Mouse (Mus musculus) heart, embryonic 15.5 days (tissue): ENCODE measurements at regions not wholly inside any gene's neighbourhood (a gene's known extent, or its start where the extent isn't known, plus 50 kb on each side); places are given as distances from the start of the nearest gene placed in this dataset.

Experiments
- ATAC-seq: fragments of 200-750 bp; cut with Nextera tagmentation; replicated peaks from 2 replicates; pipeline ENCODE4 v1.8.0; 2017; ENCODE audit warnings: low read depth, moderate TSS enrichment; ENCODE audit not compliant: insufficient number of reproducible peaks, insufficient read depth, low FRiP score
- H3K27ac ChIP-seq: fragments of 300-500 bp; sonication (generic); 2 replicates; pipeline ENCODE4 v1.5.1; 2015; ENCODE audit warnings: mild to moderate bottlenecking, inconsistent platforms
- H3K27me3 ChIP-seq: fragments of 300-500 bp; sonication (generic); 2 replicates; pipeline ENCODE4 v1.6.1; 2015; ENCODE audit warnings: inconsistent platforms
- H3K36me3 ChIP-seq: fragments of 300-500 bp; sonication (generic); 2 replicates; pipeline ENCODE4 v1.6.1; 2015; ENCODE audit warnings: mild to moderate bottlenecking, inconsistent platforms
- H3K4me1 ChIP-seq: fragments of 300-500 bp; sonication (generic); replicated peaks from 2 replicates; pipeline ENCODE4 v1.6.1; 2015; ENCODE audit warnings: inconsistent platforms
- H3K4me2 ChIP-seq: fragments of 300-500 bp; sonication (generic); 2 replicates; pipeline ENCODE4 v1.6.1; 2015; ENCODE audit warnings: inconsistent platforms, mild to moderate bottlenecking, moderate library complexity
- H3K4me3 ChIP-seq: fragments of 300-500 bp; sonication (generic); 2 replicates; pipeline ENCODE4 v1.5.1; 2015; ENCODE audit warnings: mild to moderate bottlenecking, inconsistent platforms
- H3K9ac ChIP-seq: fragments of 300-500 bp; sonication (generic); 2 replicates; pipeline ENCODE4 v1.6.1; 2015; ENCODE audit warnings: mild to moderate bottlenecking, inconsistent platforms
- H3K9me3 ChIP-seq: fragments of 300-500 bp; sonication (generic); replicated peaks from 2 replicates; pipeline ENCODE4 v1.6.1; 2016; ENCODE audit warnings: inconsistent platforms
- WGBS: fragments of 180-500 bp; shearing (Covaris S2); methylation state at CpG from one replicate; pipeline ENCODE4 v1.1.7; 2015; ENCODE audit warnings: mixed read lengths; 5-methylcytosine and 5-hydroxymethylcytosine counted together

DNA sequence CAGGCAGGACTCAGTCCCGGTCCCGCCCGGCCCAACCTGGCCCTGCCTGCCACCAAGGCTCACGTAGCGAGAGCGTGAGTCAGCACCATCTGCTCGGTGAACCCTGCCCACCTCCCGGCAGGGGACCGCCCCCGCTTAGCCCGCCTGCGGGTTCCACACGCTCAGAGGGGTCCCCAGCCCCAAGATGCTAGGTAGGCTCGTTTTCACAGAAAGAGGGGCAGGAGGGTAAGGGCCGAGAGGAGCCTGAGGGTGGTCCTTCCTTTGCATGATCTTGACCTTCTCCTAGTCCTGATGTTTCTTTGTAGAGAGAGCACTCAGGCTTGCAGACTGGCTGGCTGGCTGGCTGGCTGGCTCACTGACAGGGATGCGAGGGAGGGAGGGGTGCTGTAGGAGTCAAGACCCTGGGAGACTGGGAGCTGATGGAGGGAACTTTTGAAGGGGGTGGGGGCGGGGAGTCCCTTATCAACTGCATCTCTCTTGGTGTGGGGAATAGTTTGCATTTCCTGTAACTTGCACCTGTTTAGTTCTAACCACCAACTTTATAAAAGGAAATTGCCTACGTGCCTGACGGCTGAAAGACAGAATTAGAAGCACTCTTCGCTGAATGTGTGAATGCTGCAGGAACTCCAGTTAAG lies 109.7 kb upstream of the Egln3 start:
- Histone ChIP-seq H3K4me3 (peak overlapping the region; percentile 52), H3K27me3 (no peaks in the 10 kb centered on the region), H3K4me2 (peak overlapping the region; percentile 76), H3K9me3 (no peaks in the 10 kb centered on the region), H3K9ac (peak overlapping the region; percentile 60), H3K27ac (peak overlapping the region; percentile 93), H3K4me1 (peaks cover 30% of the 10 kb centered on the region), H3K36me3 (no peaks in the 10 kb centered on the region)
- WGBS: under 1% methylated on average over 20 of the region's 20 CpGs
- ATAC-seq: peak; percentile 76

DNA sequence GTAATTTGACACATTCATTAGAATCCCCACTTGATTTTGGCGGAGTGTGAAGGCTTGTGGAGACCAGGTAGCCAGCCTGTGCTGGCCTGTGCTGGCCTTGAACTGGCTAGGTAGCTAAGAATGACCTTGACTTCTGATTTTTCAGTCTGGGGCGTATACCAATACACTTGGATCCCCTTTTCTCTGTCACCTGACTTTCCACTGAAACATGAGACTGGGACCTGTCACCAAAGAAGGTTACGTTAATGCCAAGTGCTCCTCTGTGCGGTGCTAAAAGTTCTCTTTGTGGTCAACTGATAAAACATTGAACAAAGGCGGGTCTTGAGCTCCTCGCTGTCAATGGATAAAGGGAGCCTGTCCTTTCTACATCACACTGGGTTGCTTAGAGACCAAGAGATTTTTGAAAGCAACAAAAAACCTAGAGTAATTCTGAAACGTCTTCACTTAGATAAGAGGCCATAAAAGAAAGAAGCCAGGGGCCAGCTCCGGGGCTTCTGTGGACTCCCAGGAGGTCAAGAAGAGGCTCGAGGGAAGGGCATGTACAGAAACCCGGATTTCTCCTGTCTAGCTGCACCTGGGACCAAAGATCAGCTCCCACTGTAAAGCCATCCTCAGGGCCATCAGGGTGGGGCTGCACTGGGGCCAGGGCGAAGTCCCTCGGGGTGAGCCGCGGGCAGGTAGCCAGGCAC lies 109.0 kb upstream of the Egln3 start:
- no peaks in the 10 kb centered on the region for H3K27me3 ChIP-seq
- no peaks in the 10 kb centered on the region for H3K9me3 ChIP-seq
- peak overlapping the region; percentile 60 for H3K9ac ChIP-seq
- H3K27ac ChIP-seq: peak overlapping the region; percentile 93
- no peak for ATAC-seq
- WGBS: 20% methylated on average over 14 of the region's 14 CpGs
- peaks cover 30% of the 10 kb centered on the region for H3K4me1 ChIP-seq
- H3K36me3 ChIP-seq: no peaks in the 10 kb centered on the region
- H3K4me2 ChIP-seq: peak overlapping the region; percentile 76
- H3K4me3 ChIP-seq: peak overlapping the region; percentile 52

DNA sequence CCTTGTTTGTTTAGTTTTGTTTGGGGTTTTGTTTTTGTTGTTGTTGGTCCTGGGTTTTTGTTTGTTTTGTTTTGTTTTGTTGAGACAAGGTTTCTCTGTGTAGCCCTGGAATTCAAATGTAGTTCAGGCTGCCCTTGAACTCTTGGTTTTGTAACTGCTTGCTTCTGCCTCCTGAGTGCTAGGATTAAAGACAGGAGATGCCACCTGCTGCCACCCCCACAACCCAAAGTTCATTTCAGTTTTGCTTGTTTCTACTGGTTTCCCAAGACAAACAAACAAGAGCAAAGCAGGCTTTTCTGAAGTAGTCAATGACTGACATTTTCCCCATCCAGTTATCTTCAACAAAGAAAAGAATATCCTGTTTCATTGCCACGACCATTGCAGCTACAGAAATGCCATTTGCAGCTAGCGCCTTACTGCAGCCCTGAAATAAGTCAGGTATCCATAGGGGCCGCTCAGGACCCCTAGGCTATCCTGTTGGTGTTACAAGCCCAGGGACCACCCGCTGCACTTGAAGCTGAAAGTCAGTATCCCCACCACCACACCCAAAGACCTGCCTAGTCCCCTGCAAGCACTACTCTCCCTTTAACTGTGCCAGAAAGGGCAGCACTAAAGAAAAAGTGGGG lies 108.3 kb upstream of the Egln3 start:
- Histone ChIP-seq H3K4me3 (no peak overlapping the region), H3K27ac (peak overlapping the region; percentile 93), H3K4me1 (peaks cover 27% of the 10 kb centered on the region), H3K4me2 (no peak overlapping the region), H3K36me3 (no peaks in the 10 kb centered on the region), H3K9me3 (no peaks in the 10 kb centered on the region), H3K9ac (no peak overlapping the region), H3K27me3 (no peaks in the 10 kb centered on the region)
- 61% methylated on average over 4 of the region's 4 CpGs for WGBS
- no peak for ATAC-seq

DNA sequence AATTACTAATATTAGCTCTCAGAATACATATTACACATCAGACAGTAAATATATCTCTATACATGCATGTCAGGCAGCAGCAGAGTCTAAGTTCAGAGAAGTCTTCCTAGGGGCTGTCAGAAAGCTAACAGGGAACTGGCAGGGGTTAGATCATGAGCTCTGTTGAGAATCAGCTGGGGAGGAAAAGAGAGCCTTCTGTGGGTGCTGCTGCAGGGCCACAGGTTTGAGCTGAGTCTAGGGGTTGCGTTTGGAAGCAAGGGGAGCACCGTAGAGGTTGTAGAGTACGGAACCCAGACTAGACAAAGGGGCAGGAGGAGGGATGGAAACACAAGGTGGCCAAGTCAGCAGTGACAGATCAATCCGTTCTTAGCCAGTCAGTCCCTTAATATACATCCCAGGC lies 106.2 kb upstream of the Egln3 start:
- H3K9ac ChIP-seq: no peak overlapping the region
- H3K4me1 ChIP-seq: peaks cover 21% of the 10 kb centered on the region
- H3K27ac ChIP-seq: no peak overlapping the region
- no peak for ATAC-seq
- no peaks in the 10 kb centered on the region for H3K9me3 ChIP-seq
- no peak overlapping the region for H3K4me2 ChIP-seq
- 73% methylated on average over 4 of the region's 4 CpGs for WGBS
- no peaks in the 10 kb centered on the region for H3K27me3 ChIP-seq
- H3K36me3 ChIP-seq: no peaks in the 10 kb centered on the region
- no peak overlapping the region for H3K4me3 ChIP-seq

GRCm38 (mm10) chr12:54309219-54309618 lies 105.6 kb upstream of the Egln3 start:
- Histone ChIP-seq H3K27ac (no peak overlapping the region), H3K9ac (no peak overlapping the region), H3K4me2 (no peak overlapping the region), H3K4me1 (peaks cover 17% of the 10 kb centered on the region), H3K27me3 (no peaks in the 10 kb centered on the region), H3K4me3 (no peak overlapping the region), H3K9me3 (no peaks in the 10 kb centered on the region), H3K36me3 (no peaks in the 10 kb centered on the region)
- 83% methylated on average over 6 of the region's 6 CpGs for WGBS
- no peak for ATAC-seq

- Histone ChIP-seq H3K36me3 (no peaks in the 10 kb centered on the region), H3K27me3 (no peaks in the 10 kb centered on the region), H3K4me3 (no peak overlapping the region), H3K9ac (no peak overlapping the region), H3K4me1 (no peaks in the 10 kb centered on the region), H3K4me2 (no peak overlapping the region), H3K27ac (no peak overlapping the region), H3K9me3 (no peaks in the 10 kb centered on the region)
- WGBS: 85% methylated on average over 9 of the region's 9 CpGs
- no peak for ATAC-seq
These were observed 101.5 kb upstream of the Egln3 start for GRCm38 (mm10) chr12:54305135-54305630.

DNA sequence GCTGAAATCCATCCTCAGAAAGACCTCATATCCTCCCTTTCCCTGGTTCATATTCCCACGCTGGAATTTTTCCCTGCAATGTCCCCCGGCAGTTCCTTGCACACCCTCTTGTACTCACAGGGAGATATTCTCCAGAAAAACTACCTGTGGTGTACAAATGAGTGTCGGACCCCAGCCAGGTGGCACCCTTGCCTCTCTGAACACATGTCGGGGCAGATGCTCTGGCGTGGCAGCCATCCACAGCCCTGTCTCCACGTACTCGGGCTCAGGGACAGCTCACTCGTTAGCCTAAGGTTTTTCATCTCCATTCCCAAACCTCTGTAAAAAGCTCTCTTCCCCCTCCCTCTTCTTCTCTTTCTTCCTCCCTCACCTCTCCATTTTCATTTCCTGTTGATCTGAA lies 100.1 kb upstream of the Egln3 start:
- 76% methylated on average over 8 of the region's 8 CpGs for WGBS
- Histone ChIP-seq H3K9me3 (no peaks in the 10 kb centered on the region), H3K27me3 (no peaks in the 10 kb centered on the region), H3K9ac (no peak overlapping the region), H3K4me1 (no peaks in the 10 kb centered on the region), H3K36me3 (no peaks in the 10 kb centered on the region), H3K4me2 (no peak overlapping the region), H3K27ac (no peak overlapping the region), H3K4me3 (no peak overlapping the region)
- no peak for ATAC-seq

DNA sequence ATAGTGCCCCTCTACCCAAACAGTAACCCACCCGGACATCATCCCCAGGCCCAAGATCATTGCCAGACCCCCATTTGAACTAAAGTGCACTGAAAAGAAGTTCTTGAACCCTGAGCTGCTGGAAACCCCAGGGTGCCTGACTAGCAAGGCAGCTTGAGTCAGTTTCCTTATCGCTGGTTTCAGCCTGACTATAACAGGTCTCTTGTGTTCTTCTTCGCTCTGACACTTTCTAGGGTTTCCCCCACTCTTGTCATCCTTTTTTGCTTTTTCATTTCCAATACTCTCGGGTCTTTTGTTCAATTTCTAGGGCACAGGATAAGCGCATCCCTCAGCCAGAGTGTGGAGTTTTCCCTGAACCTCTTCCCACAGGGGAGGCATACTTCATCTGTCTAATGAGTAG lies 95.8 kb upstream of the Egln3 start:
- no peak overlapping the region for H3K4me3 ChIP-seq
- no peaks in the 10 kb centered on the region for H3K27me3 ChIP-seq
- H3K27ac ChIP-seq: no peak overlapping the region
- 66% methylated on average over 5 of the region's 5 CpGs for WGBS
- H3K36me3 ChIP-seq: no peaks in the 10 kb centered on the region
- no peaks in the 10 kb centered on the region for H3K4me1 ChIP-seq
- ATAC-seq: no peak
- H3K9ac ChIP-seq: no peak overlapping the region
- no peak overlapping the region for H3K4me2 ChIP-seq
- H3K9me3 ChIP-seq: no peaks in the 10 kb centered on the region

GRCm38 (mm10) chr12:54293248-54293647 lies 89.6 kb upstream of the Egln3 start:
- WGBS: 66% methylated on average over 2 of the region's 2 CpGs
- no peak overlapping the region for H3K4me3 ChIP-seq
- no peaks in the 10 kb centered on the region for H3K27me3 ChIP-seq
- H3K4me1 ChIP-seq: peaks cover 11% of the 10 kb centered on the region
- H3K9me3 ChIP-seq: no peaks in the 10 kb centered on the region
- no peaks in the 10 kb centered on the region for H3K36me3 ChIP-seq
- no peak overlapping the region for H3K27ac ChIP-seq
- ATAC-seq: no peak
- H3K4me2 ChIP-seq: no peak overlapping the region
- H3K9ac ChIP-seq: no peak overlapping the region

DNA sequence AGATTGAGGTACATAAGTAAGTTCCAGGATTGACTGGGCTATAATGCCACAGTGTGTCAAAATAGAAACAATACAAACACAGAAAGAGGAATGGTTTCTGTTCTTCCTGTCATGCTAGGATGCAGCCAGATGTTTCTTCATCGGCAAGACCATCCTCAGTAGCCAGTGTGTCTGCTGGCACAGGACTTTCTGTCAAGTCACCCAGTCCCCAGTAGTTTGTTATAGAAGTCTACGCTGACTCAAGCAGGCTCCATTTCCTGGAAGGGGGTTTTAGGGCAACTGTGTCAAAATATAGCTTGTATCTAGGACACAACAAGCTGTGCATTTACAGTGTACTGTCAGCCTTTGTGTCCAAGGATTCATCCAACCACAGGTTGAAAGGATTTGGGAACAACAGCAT lies 86.7 kb upstream of the Egln3 start:
- peaks cover 32% of the 10 kb centered on the region for H3K4me1 ChIP-seq
- no peak for ATAC-seq
- no peaks in the 10 kb centered on the region for H3K27me3 ChIP-seq
- H3K4me3 ChIP-seq: no peak overlapping the region
- no peak overlapping the region for H3K27ac ChIP-seq
- no peak overlapping the region for H3K9ac ChIP-seq
- no peaks in the 10 kb centered on the region for H3K9me3 ChIP-seq
- no peak overlapping the region for H3K4me2 ChIP-seq
- 88% methylated on average over 2 of the region's 2 CpGs for WGBS
- H3K36me3 ChIP-seq: no peaks in the 10 kb centered on the region

- H3K9ac ChIP-seq: no peak overlapping the region
- peaks cover 32% of the 10 kb centered on the region for H3K4me1 ChIP-seq
- 35% methylated on average over 4 of the region's 4 CpGs for WGBS
- no peaks in the 10 kb centered on the region for H3K36me3 ChIP-seq
- H3K27ac ChIP-seq: 0 out of 2 replicates have a peak overlapping the region, but pooled peaks have one; percentile 13
- no peak for ATAC-seq
- H3K27me3 ChIP-seq: no peaks in the 10 kb centered on the region
- H3K9me3 ChIP-seq: no peaks in the 10 kb centered on the region
- H3K4me2 ChIP-seq: no peak overlapping the region
- H3K4me3 ChIP-seq: no peak overlapping the region
These were observed 85.1 kb upstream of the Egln3 start for GRCm38 (mm10) chr12:54288747-54289146.
